Mouse (Mus musculus) ES-E14 (cell line): ENCODE measurements around the gene Cxcl16. TPM values are rescaled to one million over a fixed set of nuclear protein-coding genes. Genes with fewer than 3 reads are reported as not detected.

Source experiments
- DNase-seq: peaks from one replicate; pipeline ENCODE4 v3.0.0-alpha.2; 2013; ENCODE audit warnings: low read depth, low spot score
- H3K27ac ChIP-seq: 2 replicates; pipeline ENCODE4 v1.5.1; 2012; ENCODE audit warnings: low read depth, mild to moderate bottlenecking, low read length, moderate library complexity, mixed read lengths; ENCODE audit not compliant: poor library complexity, insufficient read depth, severe bottlenecking
- H3K36me3 ChIP-seq: 2 replicates; pipeline ENCODE4 v1.6.1; 2012; ENCODE audit warnings: mild to moderate bottlenecking, low read length, moderate library complexity, mixed read lengths; ENCODE audit not compliant: control insufficient read depth, poor library complexity, insufficient read depth, severe bottlenecking
- H3K4me1 ChIP-seq, 2 experiments: fragments of 150-350 bp in 1 of 2; sonication (generic) in 1 of 2; 2 replicates each; pipeline ENCODE4 v1.6.1; 2012; ENCODE audit warnings: low read length in 2 of 2, mild to moderate bottlenecking in 1 of 2, mixed read lengths in 1 of 2; ENCODE audit not compliant: control insufficient read depth in 2 of 2, insufficient read depth in 2 of 2, poor library complexity in 1 of 2
- H3K4me3 ChIP-seq, 2 experiments: fragments of 150-350 bp in 1 of 2; sonication (generic) in 1 of 2; 2 replicates each; pipeline ENCODE4 v1.5.1; 2012; ENCODE audit warnings: low read length in 2 of 2, low read depth in 1 of 2, mild to moderate bottlenecking in 1 of 2, mixed read lengths in 1 of 2; ENCODE audit not compliant: insufficient read depth in 1 of 2, poor library complexity in 1 of 2, severe bottlenecking in 1 of 2
- H3K9ac ChIP-seq: 2 replicates; pipeline ENCODE4 v1.6.1; 2012; ENCODE audit warnings: low read depth, mild to moderate bottlenecking, low read length, mixed read lengths; ENCODE audit not compliant: poor library complexity, insufficient read depth, severe bottlenecking
- H3K9me3 ChIP-seq: fragments of 150-350 bp; sonication (generic); 2 replicates; pipeline ENCODE4 v1.6.1; 2012; ENCODE audit warnings: low read depth, mild to moderate bottlenecking, low read length; ENCODE audit not compliant: control insufficient read depth, insufficient read depth
- CHD2 ChIP-seq: IDR thresholded peaks from 2 replicates; pipeline ENCODE4 v1.6.1; 2014; ENCODE audit warnings: mild to moderate bottlenecking, low read depth, low read length, inconsistent platforms
- HCFC1 ChIP-seq: IDR thresholded peaks from 2 replicates; pipeline ENCODE4 v1.6.1; 2012; ENCODE audit warnings: low read length, inconsistent platforms, borderline replicate concordance; ENCODE audit not compliant: insufficient read depth
- MAFK ChIP-seq: IDR thresholded peaks from 2 replicates; pipeline ENCODE4 v1.6.1; 2014; ENCODE audit warnings: mild to moderate bottlenecking, low read depth, low read length, inconsistent platforms; ENCODE audit not compliant: insufficient read depth
- ZC3H11A ChIP-seq: IDR thresholded peaks from 2 replicates; pipeline ENCODE4 v1.6.1; 2012; ENCODE audit warnings: low read depth, mild to moderate bottlenecking, inconsistent platforms, low read length, borderline replicate concordance
- ZNF384 ChIP-seq: IDR thresholded peaks from 2 replicates; pipeline ENCODE4 v1.6.1; 2012; ENCODE audit warnings: low read depth, low read length, inconsistent platforms
- in situ Hi-C, 2 experiments: fragments of 600-800 bp; cut with MboI; formaldehyde crosslinking; loops; one replicate each; pipeline ENCODE4 v1.15.1; 2025; ENCODE audit warnings: low sequenced_read_pairs in 2 of 2, inconsistent platforms in 1 of 2; ENCODE audit not compliant: unreplicated experiment in 2 of 2
- total RNA-seq: library from RNA; depleted of rRNA; stranded (reverse); fragments of 300-350 nt; gene quantifications from 2 replicates; pipeline ENCODE4 v1.2.3, GENCODE M21; 2012

Gene Cxcl16
- total RNA-seq, 1 experiment: 2.9 TPM

- no peaks in the 10 kb centered on the region for H3K9me3 ChIP-seq
- no peak overlapping the region for H3K27ac ChIP-seq
- TF ChIP-seq ZNF384 (no peak), CHD2 (no peak), ZC3H11A (no peak), HCFC1 (no peak), MAFK (no peak)
- H3K36me3 ChIP-seq: no peaks in the 10 kb centered on the region
- no peak overlapping the region for H3K4me3 ChIP-seq
- in situ Hi-C loops: loop anchor here in 1 of 2 experiments (5.0 kb wide), 1 partner anchor 85 kb away; no protein-coding TSS in a partner anchor
- no peak overlapping the region for H3K9ac ChIP-seq
- peaks cover 0 to 9% of the 10 kb centered on the region in 2 experiments; a peak in 2 of 4 replicates for H3K4me1 ChIP-seq
- DNase-seq: no peak
Measured at GRCm38 (mm10) chr11:70502018-70502417, 42.2 kb upstream of the Cxcl16 start.

- Histone ChIP-seq H3K9me3 (no peaks in the 10 kb centered on the region), H3K9ac (no peak overlapping the region), H3K36me3 (no peaks in the 10 kb centered on the region), H3K4me3 (no peak overlapping the region), H3K4me1 (peaks cover 0 to 9% of the 10 kb centered on the region in 2 experiments; a peak in 2 of 4 replicates), H3K27ac (no peak overlapping the region)
- DNase-seq: no peak
- in situ Hi-C loops: loop anchor here in 1 of 2 experiments (5.0 kb wide), 1 partner anchor 83 kb away; no protein-coding TSS in a partner anchor
- TF ChIP-seq CHD2 (no peak), ZC3H11A (no peak), MAFK (no peak), HCFC1 (no peak), ZNF384 (no peak)
Measured at GRCm38 (mm10) chr11:70500476-70500812, 40.7 kb upstream of the Cxcl16 start.

- DNase-seq: no peak
- H3K4me3 ChIP-seq: no peak overlapping the region
- no peaks in the 10 kb centered on the region for H3K9me3 ChIP-seq
- TF ChIP-seq HCFC1 (no peak), MAFK (no peak), CHD2 (no peak), ZC3H11A (no peak), ZNF384 (no peak)
- H3K36me3 ChIP-seq: no peaks in the 10 kb centered on the region
- no peak overlapping the region for H3K9ac ChIP-seq
- H3K27ac ChIP-seq: no peak overlapping the region
- in situ Hi-C loops: loop anchor here in 1 of 2 experiments (5.0 kb wide), 1 partner anchor 83 kb away; no protein-coding TSS in a partner anchor
- peaks cover 0 to 2% of the 10 kb centered on the region in 2 experiments; a peak in 2 of 4 replicates for H3K4me1 ChIP-seq
Measured at GRCm38 (mm10) chr11:70499566-70500475, 40.0 kb upstream of the Cxcl16 start.

- Histone ChIP-seq H3K4me3 (no peak overlapping the region), H3K9ac (no peak overlapping the region), H3K9me3 (no peaks in the 10 kb centered on the region), H3K36me3 (no peaks in the 10 kb centered on the region), H3K27ac (no peak overlapping the region), H3K4me1 (no peaks in the 10 kb centered on the region)
- in situ Hi-C loops: no loop called here
- no peak for DNase-seq
- TF ChIP-seq CHD2: no peak
- no peak for TF ChIP-seq ZNF384
- TF ChIP-seq ZC3H11A: no peak
- no peak for TF ChIP-seq HCFC1
- TF ChIP-seq MAFK: no peak
Measured at GRCm38 (mm10) chr11:70489684-70490083, 29.9 kb upstream of the Cxcl16 start.
